Mouse (Mus musculus) MEL (cell line): Measurements from ENCODE around the gene Kbtbd12. TPM values are rescaled to one million over a fixed set of nuclear protein-coding genes. Genes with fewer than 3 reads are reported as not detected.

Experiments used
- DNase-seq: peaks from one replicate; pipeline ENCODE4 v3.0.0; 2011; ENCODE audit warnings: low read depth, low spot score
- H3K27ac ChIP-seq: 2 replicates; pipeline ENCODE4 v1.5.1; 2012; ENCODE audit warnings: low read depth, mild to moderate bottlenecking, control low read depth, low read length, moderate library complexity; ENCODE audit not compliant: control insufficient read depth
- H3K27me3 ChIP-seq, 2 experiments: fragments of 150-350 bp in 1 of 2; sonication (generic) in 1 of 2; 2 replicates each; pipeline ENCODE4 v1.6.1; 2012; ENCODE audit warnings: low read length in 2 of 2, mild to moderate bottlenecking in 2 of 2, improper control_type of control experiment in 1 of 2, moderate library complexity in 1 of 2; ENCODE audit not compliant: insufficient read depth in 2 of 2, control insufficient read depth in 1 of 2
- H3K36me3 ChIP-seq, 2 experiments: 2 replicates each; pipeline ENCODE4 v1.6.1; 2012 to 2014; ENCODE audit warnings: low read length in 2 of 2, improper control_type of control experiment in 1 of 2, inconsistent platforms in 1 of 2, mild to moderate bottlenecking in 1 of 2; ENCODE audit not compliant: insufficient read depth in 2 of 2, control insufficient read depth in 1 of 2
- H3K4me1 ChIP-seq, 2 experiments: fragments of 150-350 bp in 1 of 2; sonication (generic) in 1 of 2; 2 replicates each; pipeline ENCODE4 v1.6.1; 2012; ENCODE audit warnings: low read length in 2 of 2, improper control_type of control experiment in 1 of 2, mild to moderate bottlenecking in 1 of 2; ENCODE audit not compliant: insufficient read depth in 2 of 2, control insufficient read depth in 1 of 2
- H3K4me3 ChIP-seq, 2 experiments: fragments of 150-350 bp in 1 of 2; sonication (generic) in 1 of 2; 2 replicates each; pipeline ENCODE4 v1.5.1; 2012; ENCODE audit warnings: low read depth in 2 of 2, low read length in 2 of 2, mild to moderate bottlenecking in 2 of 2, moderate library complexity in 2 of 2, control low read depth in 1 of 2, improper control_type of control experiment in 1 of 2; ENCODE audit not compliant: control insufficient read depth in 1 of 2, insufficient read depth in 1 of 2
- H3K79me2 ChIP-seq: 2 replicates; pipeline ENCODE4 v1.6.1; 2012; ENCODE audit warnings: mild to moderate bottlenecking, low read length, moderate library complexity; ENCODE audit not compliant: control insufficient read depth, poor library complexity, insufficient read depth
- H3K9ac ChIP-seq: 2 replicates; pipeline ENCODE4 v1.6.1; 2012; ENCODE audit warnings: low read depth, mild to moderate bottlenecking, control low read depth, low read length, moderate library complexity; ENCODE audit not compliant: control insufficient read depth, poor library complexity, severe bottlenecking
- H3K9me3 ChIP-seq: fragments of 150-350 bp; sonication (generic); replicated peaks from 2 replicates; pipeline ENCODE4 v1.6.1; 2012; ENCODE audit warnings: mild to moderate bottlenecking, low read length, improper control_type of control experiment, moderate library complexity; ENCODE audit not compliant: insufficient read depth
- BHLHE40 ChIP-seq: IDR thresholded peaks from 2 replicates; pipeline ENCODE4 v1.6.1; 2012; ENCODE audit warnings: low read depth, mild to moderate bottlenecking, inconsistent platforms, low read length, improper control_type of control experiment, borderline replicate concordance
- CHD1 ChIP-seq: IDR thresholded peaks from 2 replicates; pipeline ENCODE4 v1.6.1; 2012; ENCODE audit warnings: low read depth, mild to moderate bottlenecking, inconsistent platforms, low read length, improper control_type of control experiment
- CTCF ChIP-seq, 3 experiments: IDR thresholded peaks in 2 of 3; conservative IDR thresholded peaks in 1 of 3; 2 replicates each; pipeline ENCODE4 v1.5.1; 2011 to 2012; ENCODE audit warnings: low read length in 3 of 3, low read depth in 2 of 3, mild to moderate bottlenecking in 2 of 3, improper control_type of control experiment in 1 of 3, inconsistent platforms in 1 of 3, mixed read lengths in 1 of 3, moderate library complexity in 1 of 3; ENCODE audit not compliant: control insufficient read depth in 1 of 3, insufficient read depth in 1 of 3, poor library complexity in 1 of 3, severe bottlenecking in 1 of 3
- E2F4 ChIP-seq: IDR thresholded peaks from 2 replicates; pipeline ENCODE4 v1.6.1; 2011; ENCODE audit warnings: low read depth, low read length, improper control_type of control experiment, borderline replicate concordance
- ELF1 ChIP-seq: IDR thresholded peaks from 2 replicates; pipeline ENCODE4 v1.6.1; 2014; ENCODE audit warnings: low read depth, mild to moderate bottlenecking, inconsistent platforms, low read length, improper control_type of control experiment, moderate library complexity
- HCFC1 ChIP-seq: IDR thresholded peaks from 2 replicates; pipeline ENCODE4 v1.6.1; 2012; ENCODE audit warnings: low read depth, mild to moderate bottlenecking, inconsistent platforms, low read length, improper control_type of control experiment, moderate library complexity
- JUND ChIP-seq: IDR thresholded peaks from 2 replicates; pipeline ENCODE4 v1.6.1; 2011; ENCODE audit warnings: low read depth, mild to moderate bottlenecking, improper control_type of control experiment, low read length
- MAFK ChIP-seq: IDR thresholded peaks from 2 replicates; pipeline ENCODE4 v1.6.1; 2011; ENCODE audit warnings: low read depth, mild to moderate bottlenecking, low read length, improper control_type of control experiment, borderline replicate concordance
- MEF2A ChIP-seq: IDR thresholded peaks from 2 replicates; pipeline ENCODE4 v1.6.1; 2014; ENCODE audit warnings: low read depth, mild to moderate bottlenecking, inconsistent platforms, low read length, improper control_type of control experiment; ENCODE audit not compliant: poor library complexity, insufficient replicate concordance, severe bottlenecking; ENCODE audit errors: extremely low read depth
- MYB ChIP-seq: IDR thresholded peaks from 2 replicates; pipeline ENCODE4 v1.6.1; 2011; ENCODE audit warnings: mild to moderate bottlenecking, low read depth, low read length, improper control_type of control experiment
- MYC ChIP-seq: IDR thresholded peaks from 2 replicates; pipeline ENCODE4 v1.6.1; 2011; ENCODE audit warnings: low read depth, mild to moderate bottlenecking, low read length, improper control_type of control experiment, moderate library complexity
- NRF1 ChIP-seq: IDR thresholded peaks from 2 replicates; pipeline ENCODE4 v1.6.1; 2014; ENCODE audit warnings: low read depth, mild to moderate bottlenecking, inconsistent platforms, low read length, improper control_type of control experiment, moderate library complexity; ENCODE audit not compliant: poor library complexity, insufficient read depth, severe bottlenecking
- POLR2A ChIP-seq, 2 experiments: IDR thresholded peaks; 2 replicates each; pipeline ENCODE4 v1.6.1; 2011 to 2012; ENCODE audit warnings: low read length in 2 of 2, mild to moderate bottlenecking in 2 of 2, control low read depth in 1 of 2, improper control_type of control experiment in 1 of 2, low read depth in 1 of 2, moderate library complexity in 1 of 2; ENCODE audit not compliant: control insufficient read depth in 1 of 2, insufficient read depth in 1 of 2, poor library complexity in 1 of 2
- POLR2AphosphoS2 ChIP-seq: IDR thresholded peaks from 2 replicates; pipeline ENCODE4 v1.6.1; 2011; ENCODE audit warnings: low read length, improper control_type of control experiment
- RAD21 ChIP-seq: IDR thresholded peaks from 2 replicates; pipeline ENCODE4 v1.6.1; 2011; ENCODE audit warnings: mild to moderate bottlenecking, low read depth, low read length, improper control_type of control experiment
- SMC3 ChIP-seq: IDR thresholded peaks from 2 replicates; pipeline ENCODE4 v1.6.1; 2011; ENCODE audit warnings: low read depth, low read length, improper control_type of control experiment
- TAL1 ChIP-seq: IDR thresholded peaks from 2 replicates; pipeline ENCODE4 v1.6.1; 2012; ENCODE audit warnings: mild to moderate bottlenecking, inconsistent platforms, low read length, moderate library complexity, mixed read lengths
- TBP ChIP-seq: IDR thresholded peaks from 2 replicates; pipeline ENCODE4 v1.8.0; 2011; ENCODE audit warnings: low read depth, low read length, improper control_type of control experiment
- TCF12 ChIP-seq: IDR thresholded peaks from 2 replicates; pipeline ENCODE4 v1.6.1; 2014; ENCODE audit warnings: low read depth, mild to moderate bottlenecking, inconsistent platforms, low read length, improper control_type of control experiment, moderate library complexity
- UBTF ChIP-seq: IDR thresholded peaks from 2 replicates; pipeline ENCODE4 v1.6.1; 2012; ENCODE audit warnings: low read depth, mild to moderate bottlenecking, inconsistent platforms, low read length, improper control_type of control experiment, moderate library complexity, borderline replicate concordance; ENCODE audit not compliant: insufficient read depth
- USF1 ChIP-seq: IDR thresholded peaks from 2 replicates; pipeline ENCODE4 v1.6.1; 2014; ENCODE audit warnings: low read depth, mild to moderate bottlenecking, inconsistent platforms, low read length, improper control_type of control experiment, moderate library complexity
- ZKSCAN1 ChIP-seq: IDR thresholded peaks from 2 replicates; pipeline ENCODE4 v1.6.1; 2012; ENCODE audit warnings: low read depth, mild to moderate bottlenecking, inconsistent platforms, low read length, improper control_type of control experiment, moderate library complexity
- ZNF384 ChIP-seq: IDR thresholded peaks from 2 replicates; pipeline ENCODE4 v1.6.1; 2012; ENCODE audit warnings: low read depth, mild to moderate bottlenecking, inconsistent platforms, low read length, improper control_type of control experiment
- polyA plus RNA-seq, 2 experiments: library from polyadenylated mRNA; stranded (reverse) in 1 of 2; unstranded in 1 of 2; fragments of >175 nt in 1 of 2; fragments of >200 nt in 1 of 2; gene quantifications; 2 replicates each; pipeline versions ENCODE4 v1.2.1 to v1.2.4; 2012; ENCODE audit warnings: low replicate concordance in 2 of 2, low read depth in 1 of 2; ENCODE audit not compliant: insufficient read length in 2 of 2, insufficient read depth in 1 of 2, missing spikeins in 1 of 2
- total RNA-seq: library from RNA; depleted of rRNA; stranded (reverse); fragments of 300-350 nt; gene quantifications from 2 replicates; pipeline ENCODE4 v1.2.3, GENCODE M21; 2012

Kbtbd12 gene
- total and polyA plus RNA-seq, 3 experiments, result 0.04 TPM; not detected in 2

DNA sequence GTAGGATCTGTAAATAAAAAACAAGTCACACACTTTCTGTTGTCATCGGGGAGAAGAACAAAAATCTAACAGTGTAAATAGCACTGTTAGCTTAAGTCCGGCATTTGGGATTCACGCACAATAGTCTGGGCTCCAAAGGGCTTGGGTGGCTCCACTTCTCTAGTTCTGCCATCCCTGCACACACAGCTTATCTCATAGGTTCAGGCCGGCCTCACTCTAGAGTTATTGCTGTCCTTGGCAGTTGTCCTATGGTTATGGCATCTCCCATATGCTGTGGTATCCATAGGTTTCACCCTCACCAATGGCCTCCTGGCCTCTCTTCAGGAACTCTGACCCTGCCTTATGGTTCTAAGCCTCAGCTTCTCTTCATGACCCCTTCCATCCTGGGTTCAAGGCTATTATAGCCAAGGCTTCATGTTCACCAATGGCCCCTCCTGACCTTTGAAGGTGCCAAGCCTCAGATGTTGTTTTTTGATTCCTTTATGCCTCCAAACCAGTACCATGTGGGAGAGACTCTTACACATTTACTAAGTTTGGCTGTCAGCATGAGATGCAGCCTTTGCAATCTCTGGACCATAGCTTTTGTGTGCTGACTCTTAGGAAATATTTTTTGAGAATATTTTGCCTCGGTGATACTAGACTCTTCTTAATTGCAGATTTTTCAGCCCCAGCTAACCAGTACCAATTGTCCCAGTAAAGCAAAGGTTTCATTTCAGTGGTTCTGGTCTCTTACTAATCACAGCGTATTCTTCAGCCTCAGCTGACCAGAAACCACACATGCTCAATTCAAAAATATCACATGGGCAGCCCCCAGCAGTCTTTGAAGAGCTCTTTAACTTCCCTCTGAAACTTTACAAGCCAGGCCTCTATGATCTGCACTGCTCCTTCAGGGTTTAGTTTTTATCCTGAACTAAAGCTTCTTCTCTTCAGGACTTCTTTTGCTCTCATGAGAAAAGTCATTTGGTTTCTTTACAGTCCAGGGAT, 39.3 kb upstream of the Kbtbd12 start:
- no peaks in the 10 kb centered on the region for H3K79me2 ChIP-seq
- H3K9ac ChIP-seq, result no peak overlapping the region
- H3K4me1 ChIP-seq, result no peaks in the 10 kb centered on the region
- no peaks in the 10 kb centered on the region for H3K36me3 ChIP-seq
- peaks cover 0 to 8% of the 10 kb centered on the region in 2 experiments; a peak in 3 of 4 replicates for H3K27me3 ChIP-seq
- H3K9me3 ChIP-seq, result no peaks in the 10 kb centered on the region
- DNase-seq, result no peak
- no peak overlapping the region for H3K4me3 ChIP-seq
- TF ChIP-seq BHLHE40, result no peak
- TF ChIP-seq TBP, result no peak
- no peak for TF ChIP-seq ELF1
- no peak for TF ChIP-seq RAD21
- no peak for TF ChIP-seq POLR2A (IDR thresholded peaks at IDR 0.05; ENCODE audit: control insufficient read depth in 1 of 2, insufficient read depth in 1 of 2, low read depth in 1 of 2, low read length in 2 of 2, poor library complexity in 1 of 2)
- H3K27ac ChIP-seq, result no peak overlapping the region

DNA sequence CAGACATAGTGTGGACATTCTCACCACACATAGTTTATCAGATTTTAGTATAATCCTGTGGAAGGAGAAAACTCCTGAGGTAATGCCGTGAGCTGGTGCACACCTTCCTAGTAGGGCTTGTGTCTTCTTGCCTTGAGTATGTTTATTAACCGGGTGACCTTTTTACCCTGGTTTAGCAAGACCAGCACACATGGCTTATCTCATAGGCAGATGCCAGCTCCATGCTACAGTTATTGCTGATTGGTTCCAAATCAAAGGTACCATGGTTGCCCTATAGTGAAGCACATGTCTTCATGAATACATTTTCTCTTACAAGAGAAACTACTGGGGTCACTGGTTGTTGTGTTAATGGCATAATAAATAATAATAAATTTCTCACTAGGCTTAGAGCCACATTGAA, 38.1 kb upstream of the Kbtbd12 start:
- H3K4me3 ChIP-seq, result no peak overlapping the region
- no peak for DNase-seq
- no peaks in the 10 kb centered on the region for H3K4me1 ChIP-seq
- H3K36me3 ChIP-seq, result no peaks in the 10 kb centered on the region
- peaks cover 0 to 8% of the 10 kb centered on the region in 2 experiments; a peak in 3 of 4 replicates for H3K27me3 ChIP-seq
- TF ChIP-seq POLR2AphosphoS2 (no peak), JUND (no peak), USF1 (no peak), CTCF (IDR thresholded peaks at IDR 0.05 in 2 of 3, conservative IDR thresholded peaks at IDR 0.05 in 1 of 3; ENCODE audit: control insufficient read depth in 1 of 3, insufficient read depth in 1 of 3, low read depth in 2 of 3, low read length in 3 of 3, poor library complexity in 1 of 3, severe bottlenecking in 1 of 3) (no peak), POLR2A (IDR thresholded peaks at IDR 0.05; ENCODE audit: control insufficient read depth in 1 of 2, insufficient read depth in 1 of 2, low read depth in 1 of 2, low read length in 2 of 2, poor library complexity in 1 of 2) (no peak), ZNF384 (no peak), ZKSCAN1 (no peak)
- H3K27ac ChIP-seq, result no peak overlapping the region
- H3K9me3 ChIP-seq, result no peaks in the 10 kb centered on the region
- no peak overlapping the region for H3K9ac ChIP-seq
- no peaks in the 10 kb centered on the region for H3K79me2 ChIP-seq

DNA sequence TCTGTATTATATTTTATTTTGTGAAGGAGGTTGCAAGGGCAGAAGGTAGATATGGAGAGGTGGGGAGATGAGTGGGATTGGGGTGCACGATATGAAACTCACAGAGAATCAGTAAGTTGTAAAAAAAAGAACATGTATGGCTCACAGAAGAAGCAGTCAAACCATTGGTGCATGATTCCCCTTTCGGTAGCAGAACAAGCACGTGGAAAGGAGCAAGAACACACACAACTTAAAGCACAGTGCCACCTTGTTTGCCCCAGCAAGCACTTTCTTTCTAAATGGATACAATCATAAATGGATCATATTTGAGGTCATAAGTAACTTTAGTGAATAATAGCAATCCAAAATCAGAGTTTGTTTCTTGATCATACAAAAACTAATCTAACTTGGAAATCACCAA, 24.5 kb upstream of the Kbtbd12 start:
- H3K27me3 ChIP-seq, result peaks cover 9 to 23% of the 10 kb centered on the region in 2 experiments
- no peak for TF ChIP-seq E2F4
- no peak for TF ChIP-seq MEF2A
- no peak for TF ChIP-seq CHD1
- TF ChIP-seq SMC3, result no peak
- TF ChIP-seq MAFK, result no peak
- TF ChIP-seq MYB, result no peak
- TF ChIP-seq NRF1, result no peak
- no peak for TF ChIP-seq HCFC1
- TF ChIP-seq JUND, result no peak
- TF ChIP-seq TAL1, result no peak
- TF ChIP-seq MYC, result no peak
- no peak for TF ChIP-seq UBTF
- no peak for TF ChIP-seq ELF1
- no peak for TF ChIP-seq TCF12
- H3K4me1 ChIP-seq, result no peaks in the 10 kb centered on the region
- DNase-seq, result no peak
- no peak overlapping the region for H3K27ac ChIP-seq
- H3K36me3 ChIP-seq, result no peaks in the 10 kb centered on the region
- H3K79me2 ChIP-seq, result no peaks in the 10 kb centered on the region
- H3K9me3 ChIP-seq, result no peaks in the 10 kb centered on the region
- H3K9ac ChIP-seq, result no peak overlapping the region
- no peak overlapping the region for H3K4me3 ChIP-seq
